In genomic region chr10:26077671-26078481, GRCm38 (mm10) we compare ENCODE assay signal across 8 mouse cellular contexts. TPM values are rescaled to one million over a fixed set of nuclear protein-coding genes. Genes with fewer than 3 reads are reported as not detected.
DNase-seq lines count a peak whose midpoint lies in the region; ATAC-seq and TF ChIP-seq lines count a peak whose summit lies in the region.

Gm9767 (plus strand) TSS chr10:26078255.

- H3K36me3 ChIP-seq in spleen, adult 2 months (ENCODE audit: control insufficient read depth, insufficient read depth, low read length) = no peaks in the 10 kb centered on the region
- no peaks in the 10 kb centered on the region for H3K36me3 ChIP-seq in heart, postnatal 0 days (replicated peaks; ENCODE audit: control insufficient read depth, insufficient read depth, low read length)
- H3K36me3 ChIP-seq in limb, embryonic 15.5 days = no peaks in the 10 kb centered on the region

- no peak for TF ChIP-seq POLR2A in spleen, adult 2 months (IDR thresholded peaks at IDR 0.05; ENCODE audit: low read depth, low read length)
- TF ChIP-seq POLR2A in olfactory bulb, adult 2 months (IDR thresholded peaks at IDR 0.05; ENCODE audit: insufficient read depth, low read depth, low read length) = no peak

- H3K9me3 ChIP-seq in heart, postnatal 0 days (replicated peaks; ENCODE audit: control insufficient read depth, low read length) = no peaks in the 10 kb centered on the region
- no peaks in the 10 kb centered on the region for H3K9me3 ChIP-seq in limb, embryonic 15.5 days

- no peak for ATAC-seq in heart, postnatal 0 days (ENCODE audit: insufficient read depth, low read depth)
- 0 out of 2 replicates have a peak, but pooled peaks have one; percentile 30 for ATAC-seq in limb, embryonic 15.5 days (ENCODE audit: insufficient number of reproducible peaks, low FRiP score, low TSS enrichment, low read depth)

- peaks cover 13% of the 10 kb centered on the region for H3K27me3 ChIP-seq in spleen, adult 2 months (ENCODE audit: control insufficient read depth, insufficient read depth, low read length)
- peaks cover 30% of the 10 kb centered on the region for H3K27me3 ChIP-seq in heart, postnatal 0 days (ENCODE audit: control insufficient read depth, insufficient read depth, low read length)
- H3K27me3 ChIP-seq in limb, embryonic 15.5 days = peaks cover 4% of the 10 kb centered on the region

- peak; percentile 62 to 83 for DNase-seq in adrenal gland, adult (ENCODE audit: inconsistent age in 2 of 2, low spot score in 1 of 2)
- DNase-seq in adrenal gland, postnatal 4 days (ENCODE audit: low spot score in 2 of 2) = no peak
- DNase-seq in spleen, adult 2 months (ENCODE audit: low read depth in 1 of 2, low spot score in 2 of 2) = no peak
- DNase-seq in spleen, adult 12 weeks (ENCODE audit: low spot score) = no peak
- DNase-seq in heart, postnatal 0 days (ENCODE audit: low spot score) = no peak
- DNase-seq in spleen, postnatal 36 days (ENCODE audit: low spot score in 2 of 2) = no peak

- peak within 1 kb of the TSS; percentile 97 for H3K4me2 ChIP-seq in heart, postnatal 0 days (ENCODE audit: low read depth, low read length)
- H3K4me2 ChIP-seq in limb, embryonic 15.5 days = peak within 1 kb of the TSS; percentile 93

- H3K9ac ChIP-seq in heart, postnatal 0 days (replicated peaks; ENCODE audit: low read depth, low read length) = peak within 1 kb of the TSS; percentile 16; the same call in 1 of the 2 replicates
- peak within 1 kb of the TSS; percentile 52 for H3K9ac ChIP-seq in limb, embryonic 15.5 days

- no peak for TF ChIP-seq CTCF in spleen, adult 2 months (IDR thresholded peaks at IDR 0.05; ENCODE audit: extremely low read depth, insufficient read depth, insufficient read length, insufficient replicate concordance)
- no peak for TF ChIP-seq CTCF in heart, postnatal 0 days (IDR thresholded peaks at IDR 0.05; ENCODE audit: low read depth)
- no peak for TF ChIP-seq CTCF in olfactory bulb, adult 2 months (IDR thresholded peaks at IDR 0.05; ENCODE audit: insufficient read depth, low read depth, low read length)

- TF ChIP-seq EP300 in heart, postnatal 0 days (IDR thresholded peaks at IDR 0.05; ENCODE audit: low read depth) = no peak

- no peaks in the 10 kb centered on the region; the same call in 1 of the 2 replicates for H3K4me1 ChIP-seq in spleen, adult 2 months (ENCODE audit: control insufficient read depth, insufficient read depth, insufficient read length)
- peaks cover 7% of the 10 kb centered on the region for H3K4me1 ChIP-seq in heart, postnatal 0 days (ENCODE audit: control insufficient read depth, insufficient read depth)
- H3K4me1 ChIP-seq in limb, embryonic 15.5 days = peaks cover 13% of the 10 kb centered on the region
- H3K4me1 ChIP-seq in olfactory bulb, adult 2 months (ENCODE audit: control insufficient read depth, insufficient read depth, low read length) = no peaks in the 10 kb centered on the region

- H3K4me3 ChIP-seq in spleen, adult 2 months (ENCODE audit: extremely low read depth, insufficient read depth, insufficient read length) = peak within 1 kb of the TSS; percentile 36
- H3K4me3 ChIP-seq in heart, postnatal 0 days (ENCODE audit: low read depth, low read length) = peak within 1 kb of the TSS; percentile 59
- H3K4me3 ChIP-seq in limb, embryonic 15.5 days = peak within 1 kb of the TSS; percentile 62
- peak within 1 kb of the TSS; percentile 57 for H3K4me3 ChIP-seq in olfactory bulb, adult 2 months (ENCODE audit: insufficient read depth, low read depth, low read length)

- no peak within 1 kb of the TSS for H3K27ac ChIP-seq in spleen, adult 2 months (ENCODE audit: insufficient read depth, low read length)
- H3K27ac ChIP-seq in heart, postnatal 0 days (ENCODE audit: low read depth) = no peak within 1 kb of the TSS
- H3K27ac ChIP-seq in limb, embryonic 15.5 days = no peak within 1 kb of the TSS
- H3K27ac ChIP-seq in olfactory bulb, adult 2 months (ENCODE audit: insufficient read depth, low read depth, low read length) = no peak within 1 kb of the TSS

- WGBS in spleen, adult 2 months = 6% methylated on average over 52 of the region's 52 CpGs
- WGBS in heart, postnatal 0 days = 3% methylated on average over 49 of the region's 52 CpGs
- 1% methylated on average over 51 of the region's 52 CpGs for WGBS in limb, embryonic 15.5 days
- WGBS in olfactory bulb, adult 2 months = 1% methylated on average over 52 of the region's 52 CpGs

RNA-seq across cellular contexts. Expression of gene Gm9767, which starts in this region (rescaled TPM):
- under 1 TPM in 1 of 2 experiments, not detected in 1; 0.76 TPM for total RNA-seq in adrenal gland, postnatal 4 days (2021)
- polyA plus RNA-seq in spleen, adult 2 months (2012; rRNA removed) = not detected in 2 replicates
- not detected in 2 replicates for total RNA-seq in heart, postnatal 0 days (2014; rRNA removed; ENCODE audit: low replicate concordance)
- not detected in 2 replicates for polyA plus RNA-seq in heart, postnatal 0 days (2015; fragmentation: Nextera tagmentation; extraction: Ambion mirVana)
- 0.86 and 0.88 TPM in 2 replicates for polyA plus RNA-seq in limb, embryonic 15.5 days (2015; fragmentation: Nextera tagmentation; extraction: Ambion mirVana)
- not detected in 2 replicates for polyA plus RNA-seq in olfactory bulb, adult 2 months (2012; ENCODE audit: insufficient read depth, insufficient read length, low replicate concordance, missing spikeins)

Comparison
In these comparisons a context has a peak if more than half of its experiments do, and no peak if none do; other contexts are left out.
1. DNase-seq: peak in adrenal gland, adult (2 of 2); none in adrenal gland, postnatal 4 days (0 of 2), spleen, adult 2 months (0 of 2), spleen, adult 12 weeks (single experiment), heart, postnatal 0 days (single experiment) and spleen, postnatal 36 days (0 of 2).
2. Peak in ATAC-seq, H3K4me3 ChIP-seq, H3K9ac ChIP-seq and H3K4me2 ChIP-seq in limb, embryonic 15.5 days; RNA of the gene not detected or under 1 TPM.
3. Peak in every context shown above with its lines, with median percentiles within 50 percentile points of each other: H3K4me3 ChIP-seq.